Mouse (Mus musculus) hindbrain, embryonic 10.5 days (tissue): ENCODE data around the gene Acoxl. TPM values are rescaled to one million over a fixed set of nuclear protein-coding genes. Genes with fewer than 3 reads are reported as not detected.
A peak's percentile ranks its signal among the peaks of the same experiment; 100 is the strongest.

Source experiments
- DNase-seq: peaks from one replicate; pipeline ENCODE4 v3.0.0-alpha.2; 2017; ENCODE audit warnings: low spot score
- H3K27ac ChIP-seq: fragments of 300-500 bp; sonication (generic); 2 replicates; pipeline ENCODE4 v1.5.1; 2016; ENCODE audit warnings: mild to moderate bottlenecking, moderate library complexity
- H3K27me3 ChIP-seq: fragments of 300-500 bp; sonication (generic); 2 replicates; pipeline ENCODE4 v1.6.1; 2016; ENCODE audit warnings: mild to moderate bottlenecking; ENCODE audit not compliant: poor library complexity, insufficient read depth, severe bottlenecking
- H3K36me3 ChIP-seq: fragments of 300-500 bp; sonication (generic); 2 replicates; pipeline ENCODE4 v1.6.1; 2016; ENCODE audit warnings: mild to moderate bottlenecking, moderate library complexity
- H3K4me1 ChIP-seq: fragments of 300-500 bp; sonication (generic); replicated peaks from 2 replicates; pipeline ENCODE4 v1.6.1; 2016; ENCODE audit warnings: mild to moderate bottlenecking
- H3K4me3 ChIP-seq: fragments of 300-500 bp; sonication (generic); 2 replicates; pipeline ENCODE4 v1.5.1; 2016; ENCODE audit warnings: mild to moderate bottlenecking, moderate library complexity
- H3K9me3 ChIP-seq: fragments of 300-500 bp; sonication (generic); 2 replicates; pipeline ENCODE4 v1.6.1; 2016; ENCODE audit warnings: mild to moderate bottlenecking, moderate library complexity
- WGBS: fragments of 180-500 bp; shearing (Covaris S2); methylation state at CpG from one replicate; pipeline ENCODE4 v1.1.7; 2016; 5-methylcytosine and 5-hydroxymethylcytosine counted together
- polyA plus RNA-seq: library from polyadenylated mRNA; unstranded; fragments of >200 nt; fragmentation: Nextera tagmentation; extraction: Ambion mirVana; gene quantifications from 2 replicates; pipeline ENCODE4 v1.2.1, GENCODE M21; 2016

Acoxl gene
- polyA plus RNA-seq, 1 experiment from 2014 or later, result 0.07 TPM

- 70% methylated on average over 17 of the region's 17 CpGs for WGBS
- DNase-seq, result no peak
- H3K4me3 ChIP-seq, result no peak overlapping the region
- H3K36me3 ChIP-seq, result peaks cover 82% of the 10 kb centered on the region
- H3K27me3 ChIP-seq, result no peaks in the 10 kb centered on the region
- H3K27ac ChIP-seq, result no peak overlapping the region; the same call in 1 of the 2 replicates
- H3K9me3 ChIP-seq, result no peaks in the 10 kb centered on the region
- peaks cover 30% of the 10 kb centered on the region for H3K4me1 ChIP-seq
These were observed 320.2 kb downstream of the Acoxl start for GRCm38 (mm10) chr2:128158734-128159410.

DNA sequence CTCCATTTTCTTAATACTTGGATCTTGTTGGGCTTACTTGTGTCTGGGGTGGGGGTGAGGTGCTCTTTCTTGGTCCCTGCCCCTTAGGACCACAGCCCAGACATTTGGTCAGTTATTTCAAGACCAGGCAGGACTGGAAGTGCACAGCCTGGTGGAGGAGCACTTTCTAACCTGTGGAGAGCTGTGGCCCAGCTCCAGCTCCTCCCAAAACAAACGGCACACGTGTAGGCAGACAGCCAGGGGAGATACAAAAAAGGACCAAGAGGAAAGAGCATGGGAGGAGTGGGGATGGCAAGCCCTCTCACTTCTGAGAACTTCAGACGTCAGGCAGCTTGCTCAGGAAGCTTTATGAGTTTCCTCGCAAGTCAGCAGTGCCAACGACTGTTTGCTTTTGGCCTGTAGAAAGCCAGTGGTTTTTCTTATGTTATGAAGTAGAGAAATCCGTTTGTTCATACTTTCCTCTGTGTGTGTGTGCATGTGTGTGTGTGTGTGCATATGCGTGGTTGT is 321.0 kb downstream of the Acoxl start:
- H3K27me3 ChIP-seq, result no peaks in the 10 kb centered on the region
- no peak overlapping the region for H3K4me3 ChIP-seq
- peaks cover 29% of the 10 kb centered on the region for H3K4me1 ChIP-seq
- H3K36me3 ChIP-seq, result peaks cover 74% of the 10 kb centered on the region
- H3K27ac ChIP-seq, result no peak overlapping the region
- WGBS, result 86% methylated on average over 7 of the region's 7 CpGs
- no peak for DNase-seq
- no peaks in the 10 kb centered on the region for H3K9me3 ChIP-seq

DNA sequence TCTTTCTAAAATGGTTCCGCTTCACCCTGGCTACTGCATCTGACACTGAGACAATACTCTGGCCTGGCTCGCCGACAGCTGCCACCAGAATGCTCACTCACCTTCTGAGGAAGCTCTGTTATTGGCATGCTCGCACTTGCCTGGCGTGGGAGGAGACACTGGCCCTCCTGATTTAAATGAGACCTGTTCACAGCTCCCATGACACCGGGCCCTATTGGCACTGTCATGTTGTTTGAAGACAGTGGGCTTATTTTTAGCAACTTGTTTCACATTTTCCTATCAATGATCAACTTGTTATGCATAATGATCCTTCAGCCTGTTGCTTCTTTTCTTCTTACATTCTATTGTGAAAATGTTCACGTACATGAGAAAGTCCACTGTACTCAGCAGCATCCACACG is 324.5 kb downstream of the Acoxl start:
- no peaks in the 10 kb centered on the region for H3K27me3 ChIP-seq
- peaks cover 40% of the 10 kb centered on the region for H3K36me3 ChIP-seq
- 87% methylated on average over 8 of the region's 8 CpGs for WGBS
- peaks cover 13% of the 10 kb centered on the region for H3K4me1 ChIP-seq
- no peak overlapping the region for H3K27ac ChIP-seq
- H3K4me3 ChIP-seq, result no peak overlapping the region
- no peak for DNase-seq
- no peaks in the 10 kb centered on the region for H3K9me3 ChIP-seq

DNA sequence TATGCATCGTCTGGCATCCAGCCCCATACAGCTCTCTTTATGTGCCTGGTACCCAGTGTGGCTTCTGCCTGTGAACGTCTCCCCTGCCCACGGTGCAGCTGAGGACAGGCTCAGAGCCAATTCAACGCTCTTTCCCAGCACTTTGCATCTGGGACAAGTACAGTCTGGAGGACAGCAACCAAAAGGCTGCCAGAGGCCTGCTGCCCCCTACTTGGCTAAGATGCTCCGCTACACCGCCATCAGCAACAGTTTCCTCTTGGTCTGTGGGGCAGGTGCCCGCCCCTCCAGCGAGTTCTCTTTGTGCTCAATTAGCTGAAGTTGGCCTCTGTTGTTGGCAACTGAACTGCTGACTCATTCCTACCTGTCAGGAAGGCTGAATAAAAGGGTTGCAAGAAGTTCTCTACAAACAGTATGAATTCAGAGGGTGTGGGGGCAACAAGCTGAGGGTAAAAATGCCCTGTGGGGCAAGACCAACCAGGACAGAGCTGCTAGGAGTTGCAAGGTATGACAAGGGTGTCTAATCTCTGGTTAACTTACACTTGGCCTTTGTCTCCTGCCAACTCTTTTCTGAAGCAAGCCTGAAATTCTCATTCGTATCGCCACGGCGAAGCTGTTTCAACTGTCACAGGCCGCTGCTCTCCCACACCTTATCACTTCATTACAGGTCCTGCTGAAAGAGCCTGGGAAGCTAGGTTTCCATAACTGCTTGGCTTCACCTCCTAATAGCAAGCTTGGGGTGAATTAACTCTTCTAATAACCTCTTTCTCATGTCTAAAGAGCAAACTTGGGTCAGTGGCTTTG is 328.1 kb downstream of the Acoxl start:
- Histone ChIP-seq H3K27me3 (no peaks in the 10 kb centered on the region), H3K4me1 (peaks cover 15% of the 10 kb centered on the region), H3K9me3 (no peaks in the 10 kb centered on the region), H3K27ac (0 out of 2 replicates have a peak overlapping the region, but pooled peaks have one; percentile 26), H3K36me3 (peaks cover 7% of the 10 kb centered on the region), H3K4me3 (no peak overlapping the region)
- no peak for DNase-seq
- 70% methylated on average over 13 of the region's 13 CpGs for WGBS

- WGBS, result 95% methylated on average over 12 of the region's 12 CpGs
- Histone ChIP-seq H3K9me3 (no peaks in the 10 kb centered on the region), H3K4me3 (no peak overlapping the region), H3K27ac (no peak overlapping the region), H3K4me1 (peaks cover 15% of the 10 kb centered on the region), H3K36me3 (no peaks in the 10 kb centered on the region), H3K27me3 (no peaks in the 10 kb centered on the region)
- DNase-seq, result no peak
These were observed 329.3 kb downstream of the Acoxl start for GRCm38 (mm10) chr2:128167930-128168329.

- Histone ChIP-seq H3K27me3 (no peaks in the 10 kb centered on the region), H3K4me3 (no peak overlapping the region), H3K36me3 (no peaks in the 10 kb centered on the region), H3K9me3 (no peaks in the 10 kb centered on the region), H3K4me1 (peaks cover 24% of the 10 kb centered on the region), H3K27ac (no peak overlapping the region)
- whole genome bisulfite sequencing, result 85% methylated on average over 5 of the region's 5 CpGs
- no peak for DNase-seq
These were observed 330.8 kb downstream of the Acoxl start for GRCm38 (mm10) chr2:128169486-128169885.

DNA sequence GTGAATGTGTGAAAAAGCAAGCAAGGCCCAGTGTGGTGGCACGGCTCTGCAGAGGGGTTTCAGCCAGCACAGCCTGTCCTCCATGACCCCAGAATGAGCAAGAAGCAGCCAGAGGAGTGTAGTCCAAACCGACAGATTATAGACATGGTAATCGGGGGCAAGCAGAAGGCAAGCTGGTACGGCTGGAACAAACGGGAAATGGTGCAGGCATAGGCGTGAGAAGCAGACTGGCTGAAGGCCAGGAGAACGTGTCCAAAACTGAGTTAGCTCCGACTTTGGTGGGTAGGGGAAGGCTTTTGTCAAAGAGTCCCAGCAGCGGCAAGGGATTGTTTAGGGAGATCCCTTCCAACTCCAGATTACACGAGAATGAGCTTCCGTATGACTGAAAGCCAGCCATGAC is 331.3 kb downstream of the Acoxl start:
- no peaks in the 10 kb centered on the region for H3K27me3 ChIP-seq
- H3K27ac ChIP-seq, result no peak overlapping the region
- DNase-seq, result no peak
- H3K36me3 ChIP-seq, result no peaks in the 10 kb centered on the region
- peaks cover 29% of the 10 kb centered on the region for H3K4me1 ChIP-seq
- WGBS, result 91% methylated on average over 11 of the region's 11 CpGs
- no peaks in the 10 kb centered on the region for H3K9me3 ChIP-seq
- H3K4me3 ChIP-seq, result no peak overlapping the region

DNA sequence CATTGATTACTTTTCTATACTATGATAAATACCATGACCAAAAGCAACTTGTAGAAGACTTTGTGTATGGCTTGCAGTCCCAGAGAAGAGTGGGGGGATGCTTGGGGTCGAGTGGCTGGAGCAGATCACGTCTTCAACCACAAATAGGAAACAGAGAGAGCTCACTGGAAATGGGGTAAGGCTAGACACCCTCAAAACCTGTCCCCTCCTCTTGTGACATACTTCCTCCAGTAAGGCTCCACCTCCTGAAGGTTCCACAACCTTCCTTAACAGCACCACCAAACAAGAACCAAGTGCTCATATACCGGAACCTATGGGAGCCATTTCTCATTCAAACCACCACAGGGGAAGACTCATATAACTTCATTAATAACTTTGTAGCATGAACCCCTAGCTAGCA is 331.9 kb downstream of the Acoxl start:
- WGBS, result 94% methylated on average over 3 of the region's 3 CpGs
- Histone ChIP-seq H3K4me1 (peaks cover 35% of the 10 kb centered on the region), H3K4me3 (no peak overlapping the region), H3K27ac (no peak overlapping the region), H3K36me3 (no peaks in the 10 kb centered on the region), H3K9me3 (no peaks in the 10 kb centered on the region), H3K27me3 (no peaks in the 10 kb centered on the region)
- no peak for DNase-seq

- no peak overlapping the region for H3K27ac ChIP-seq
- no peak overlapping the region for H3K4me3 ChIP-seq
- H3K27me3 ChIP-seq, result no peaks in the 10 kb centered on the region
- H3K36me3 ChIP-seq, result no peaks in the 10 kb centered on the region
- H3K9me3 ChIP-seq, result no peaks in the 10 kb centered on the region
- DNase-seq, result no peak
- 93% methylated on average over 5 of the region's 5 CpGs for WGBS
- peaks cover 37% of the 10 kb centered on the region for H3K4me1 ChIP-seq
These were observed 333.6 kb downstream of the Acoxl start for GRCm38 (mm10) chr2:128172266-128172665.

Other genes with a start within 250 kb of the Acoxl start
- 0.69 and 2.4 TPM in 2 replicates for gene Mal, start 182.2 kb upstream of the Acoxl start, polyA plus RNA-seq
- 0.77 and 1.8 TPM in 2 replicates for gene Mall, start 108.9 kb upstream of the Acoxl start, polyA plus RNA-seq
- gene Nphp1, start 50.0 kb upstream of the Acoxl start, polyA plus RNA-seq, result 34.4 and 39.3 TPM in 2 replicates
- gene Mtln, start 46.4 kb upstream of the Acoxl start, polyA plus RNA-seq, result 23.3 and 26.8 TPM in 2 replicates
- gene Bub1, start 7.0 kb upstream of the Acoxl start, polyA plus RNA-seq, result 64.5 and 98.5 TPM in 2 replicates